Mouse (Mus musculus): ENCODE results near the gene Adap2. TPM values are rescaled to one million over a fixed set of nuclear protein-coding genes. Genes with fewer than 3 reads are reported as not detected.

The Adap2 gene
- total and polyA plus RNA-seq, 3 experiments, result 0.49 TPM; not detected in 2

DNA sequence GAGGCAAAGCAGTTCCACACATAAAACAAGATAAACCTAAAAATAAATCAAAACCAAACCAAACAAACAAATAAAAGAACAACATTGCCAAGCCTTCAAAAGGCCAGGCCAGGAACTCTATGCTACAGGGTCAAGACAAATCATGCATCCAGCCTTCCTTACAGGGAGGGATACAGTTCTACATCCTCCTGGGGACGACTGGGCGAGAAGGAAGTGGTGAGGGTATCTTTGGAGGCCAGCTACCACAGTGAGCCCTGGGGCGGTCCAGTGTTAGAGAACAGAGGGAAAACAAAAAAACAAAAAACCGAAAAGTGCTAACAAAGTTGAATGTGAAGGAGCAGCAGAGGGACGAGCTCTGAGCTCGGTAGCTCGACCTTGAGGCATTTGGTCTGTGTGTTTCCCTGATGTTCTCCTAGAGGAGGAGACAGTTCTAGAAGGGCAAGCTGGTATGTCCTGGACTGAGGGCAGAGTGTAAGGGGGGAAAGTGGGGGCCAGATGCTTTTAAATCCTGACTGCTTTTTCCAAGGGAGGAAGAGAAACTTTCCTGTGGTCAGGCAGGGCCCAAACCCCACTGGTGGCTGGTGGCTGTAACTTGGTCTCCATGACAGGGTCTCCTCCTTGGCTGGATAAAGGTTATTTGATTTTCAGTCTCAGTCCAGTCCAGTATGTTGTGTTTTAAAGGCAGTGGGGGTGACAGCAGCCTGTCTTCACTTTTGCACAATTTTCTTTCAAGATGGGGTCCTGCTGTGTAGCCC is 9.6 kb downstream of the Adap2 start:
- Histone ChIP-seq H3K4me1 (ENCODE audit: control insufficient read depth in 1 of 2, insufficient read depth in 2 of 2) (peaks cover 6 to 37% of the 10 kb centered on the region in 2 experiments; a peak in 3 of 4 replicates), H3K4me3 (replicated peaks in 1 of 3; ENCODE audit: low read depth in 2 of 3, low read length in 2 of 3, poor library complexity in 1 of 3) (no peak overlapping the region)
- dilution Hi-C loops (cut with MboI; ENCODE audit: extremely low pct_ligation_motif_present, extremely low pct_unique_long_range_greater_than_20kb, low sequenced_read_pairs), result no loop called here

DNA sequence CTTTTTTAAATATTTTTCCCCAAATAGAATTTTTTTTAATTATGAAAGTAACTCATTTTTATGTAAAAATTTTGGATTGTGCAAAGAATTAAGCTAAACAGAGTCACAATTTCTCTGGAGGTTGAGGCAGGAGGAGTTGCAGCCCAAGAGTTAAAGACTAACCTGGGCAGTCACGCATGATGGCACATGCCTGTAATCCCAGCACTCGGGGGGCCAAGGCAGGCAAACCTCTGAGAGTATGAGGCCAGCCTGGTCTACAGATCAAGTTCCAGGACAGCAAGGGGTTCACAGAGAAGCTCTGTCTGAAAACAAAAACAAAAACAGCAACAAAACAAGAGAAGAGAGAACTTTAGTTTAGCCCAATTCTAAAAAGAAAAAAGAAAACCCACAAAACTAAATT is 10.3 kb downstream of the Adap2 start:
- dilution Hi-C loops (cut with MboI; ENCODE audit: extremely low pct_ligation_motif_present, extremely low pct_unique_long_range_greater_than_20kb, low sequenced_read_pairs) (no loop called here), in situ Hi-C loops (cut with MboI; ENCODE audit: low pct_ligation_motif_present, low pct_unique_long_range_greater_than_20kb, low sequenced_read_pairs) (no loop called here)
- H3K9me3 ChIP-seq (replicated peaks; ENCODE audit: low read length), result peaks cover 3% of the 10 kb centered on the region
- peaks cover 10 to 39% of the 10 kb centered on the region in 2 experiments; a peak in 3 of 4 replicates for H3K4me1 ChIP-seq (ENCODE audit: control insufficient read depth in 1 of 2, insufficient read depth in 2 of 2)
- peaks cover 0 to 14% of the 10 kb centered on the region in 2 experiments for H3K36me3 ChIP-seq (replicated peaks in 1 of 2; ENCODE audit: control insufficient read depth in 1 of 2, insufficient read depth in 1 of 2, low read length in 1 of 2)
- no peaks in the 10 kb centered on the region for H3K79me2 ChIP-seq (replicated peaks; ENCODE audit: control insufficient read depth, extremely low read depth, insufficient read depth, poor library complexity, severe bottlenecking)
- H3K4me2 ChIP-seq (ENCODE audit: insufficient read depth, low read depth, poor library complexity, severe bottlenecking), result no peak overlapping the region
- H3K27me3 ChIP-seq (replicated peaks), result no peaks in the 10 kb centered on the region
- H3K9ac ChIP-seq (ENCODE audit: insufficient read depth, low read depth), result no peak overlapping the region
- no peak overlapping the region for H3K4me3 ChIP-seq (replicated peaks in 1 of 3; ENCODE audit: low read depth in 2 of 3, low read length in 2 of 3, poor library complexity in 1 of 3)
- no peak overlapping the region for H3K27ac ChIP-seq (ENCODE audit: insufficient read depth, low read depth)
- TF ChIP-seq RAD21 (IDR thresholded peaks at IDR 0.05; ENCODE audit: low read depth, low read length), result no peak
- TF ChIP-seq EP300 (IDR thresholded peaks at IDR 0.05; ENCODE audit: low read length), result no peak
- TF ChIP-seq ZNF384 (IDR thresholded peaks at IDR 0.05; ENCODE audit: low read depth, low read length), result no peak
- no peak for TF ChIP-seq HCFC1 (IDR thresholded peaks at IDR 0.05; ENCODE audit: low read depth, low read length)
- no peak for TF ChIP-seq POLR2A (IDR thresholded peaks at IDR 0.05; ENCODE audit: low read depth, low read length)
- no peak for TF ChIP-seq UBTF (IDR thresholded peaks at IDR 0.05; ENCODE audit: low read depth, low read length)
- TF ChIP-seq MAX (IDR thresholded peaks at IDR 0.05; ENCODE audit: low read length), result no peak
- TF ChIP-seq PAX5 (IDR thresholded peaks at IDR 0.05; ENCODE audit: low read length), result no peak
- TF ChIP-seq TBP (conservative IDR thresholded peaks at IDR 0.05; ENCODE audit: low read depth, low read length), result no peak
- no peak for TF ChIP-seq USF1 (IDR thresholded peaks at IDR 0.05; ENCODE audit: low read depth, low read length)
- no peak for TF ChIP-seq RCOR1 (conservative IDR thresholded peaks at IDR 0.05; ENCODE audit: low read depth, low read length)
- TF ChIP-seq IRF4 (IDR thresholded peaks at IDR 0.05; ENCODE audit: low read depth, low read length), result no peak
- TF ChIP-seq USF2 (conservative IDR thresholded peaks at IDR 0.05; ENCODE audit: low read depth, low read length), result no peak
- no peak for TF ChIP-seq MAZ (IDR thresholded peaks at IDR 0.05; ENCODE audit: low read depth, low read length)
- no peak for TF ChIP-seq GABPA (IDR thresholded peaks at IDR 0.05; ENCODE audit: insufficient replicate concordance, low read depth, low read length)
- no peak for TF ChIP-seq ZC3H11A (IDR thresholded peaks at IDR 0.05; ENCODE audit: low read depth, low read length)
- no peak for DNase-seq (ENCODE audit: extremely low read depth)

More for the DNA sequence above, 9.6 kb downstream of the Adap2 start:
- Histone ChIP-seq H3K27me3 (replicated peaks) (no peaks in the 10 kb centered on the region), H3K9ac (ENCODE audit: insufficient read depth, low read depth) (no peak overlapping the region), H3K4me2 (ENCODE audit: insufficient read depth, low read depth, poor library complexity, severe bottlenecking) (no peak overlapping the region), H3K79me2 (replicated peaks; ENCODE audit: control insufficient read depth, extremely low read depth, insufficient read depth, poor library complexity, severe bottlenecking) (no peaks in the 10 kb centered on the region), H3K36me3 (replicated peaks in 1 of 2; ENCODE audit: control insufficient read depth in 1 of 2, insufficient read depth in 1 of 2, low read length in 1 of 2) (peaks cover 0 to 10% of the 10 kb centered on the region in 2 experiments), H3K27ac (ENCODE audit: insufficient read depth, low read depth) (no peak overlapping the region), H3K9me3 (replicated peaks; ENCODE audit: low read length) (peaks cover 3% of the 10 kb centered on the region)
- no peak for DNase-seq (ENCODE audit: extremely low read depth)
- in situ Hi-C loops (cut with MboI; ENCODE audit: low pct_ligation_motif_present, low pct_unique_long_range_greater_than_20kb, low sequenced_read_pairs), result no loop called here
- TF ChIP-seq MAX (IDR thresholded peaks at IDR 0.05; ENCODE audit: low read length) (peak; percentile 15; the same call in 1 of the 2 replicates), EP300 (IDR thresholded peaks at IDR 0.05; ENCODE audit: low read length) (peak; percentile 49), NRF1 (IDR thresholded peaks at IDR 0.05; ENCODE audit: low read depth, low read length) (no peak)

Measured in CH12.LX (cell line).